Mouse (Mus musculus): ENCODE results near the gene Figla. TPM values are rescaled to one million over a fixed set of nuclear protein-coding genes. Genes with fewer than 3 reads are reported as not detected.
A peak's percentile ranks its signal among the peaks of the same experiment; 100 is the strongest.
"Not testable (repeated sequence)": the region's sequence is repeated elsewhere in the genome, so short reads cannot be mapped to it uniquely, and the experiment has no call there.

Figla gene
- polyA plus RNA-seq, 1 experiment from 2014 or later = not detected

- H3K27ac ChIP-seq = no peak overlapping the region
- H3K9ac ChIP-seq = no peak overlapping the region
- ATAC-seq = no peak
- no peaks in the 10 kb centered on the region for H3K9me3 ChIP-seq (replicated peaks)
- no peak overlapping the region for H3K4me2 ChIP-seq
- WGBS (ENCODE audit: insufficient replicate concordance) = 60% methylated on average over 18 of the region's 18 CpGs
- no peak overlapping the region for H3K4me3 ChIP-seq
- peaks cover 6% of the 10 kb centered on the region; the same call in 1 of the 2 replicates for H3K4me1 ChIP-seq
- H3K36me3 ChIP-seq = no peaks in the 10 kb centered on the region
- peaks cover 12% of the 10 kb centered on the region for H3K27me3 ChIP-seq (replicated peaks)
These were observed 12.5 kb upstream of the Figla start for GRCm38 (mm10) chr6:86003405-86003925.

DNA sequence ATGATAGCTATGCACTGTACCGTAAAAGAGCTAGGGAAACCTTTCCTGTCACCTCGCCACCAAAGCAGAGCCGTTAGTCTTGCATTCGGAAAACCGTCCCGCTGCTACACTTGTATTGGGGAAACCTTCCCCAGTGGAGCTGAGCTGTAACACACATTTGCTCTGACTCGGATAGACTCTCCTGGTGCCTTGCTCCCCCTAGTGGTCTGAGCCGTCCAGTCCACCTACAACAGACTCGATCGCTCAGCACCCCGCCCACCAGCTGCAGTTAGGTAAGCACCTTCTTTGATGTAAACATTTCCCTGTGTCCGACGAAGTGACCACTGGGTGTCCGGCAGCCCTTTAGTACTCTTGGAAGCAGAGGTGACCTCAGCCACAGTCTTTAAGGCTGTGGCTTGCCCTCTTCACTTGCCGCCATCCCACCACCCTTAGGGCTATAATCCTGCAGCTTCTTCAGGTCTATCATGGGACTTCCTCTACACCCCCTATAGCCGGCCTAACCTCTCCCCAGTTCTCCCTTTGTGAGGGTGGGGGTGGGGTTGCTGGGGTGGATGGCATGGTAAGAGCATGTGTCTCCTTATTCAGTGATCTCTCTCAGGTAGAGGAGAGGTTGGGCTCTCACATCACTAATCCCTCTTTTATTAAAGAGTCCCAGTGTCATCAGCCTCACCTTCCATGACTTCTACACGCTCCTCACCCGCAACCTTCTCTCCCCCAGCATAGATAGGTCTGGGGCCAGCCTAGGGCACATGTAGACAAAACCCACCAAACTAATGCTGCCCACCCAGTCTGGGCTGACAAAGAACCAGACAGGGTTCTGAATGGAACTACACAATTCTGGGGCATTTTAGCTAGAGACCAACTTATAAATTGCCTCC lies 11.5 kb upstream of the Figla start:
- Histone ChIP-seq H3K4me1 (peaks cover 6% of the 10 kb centered on the region; the same call in 1 of the 2 replicates), H3K4me2 (peak overlapping the region; percentile 54), H3K27ac (no peak overlapping the region), H3K27me3 (replicated peaks) (peaks cover 16% of the 10 kb centered on the region), H3K9ac (no peak overlapping the region), H3K9me3 (replicated peaks) (no peaks in the 10 kb centered on the region), H3K36me3 (no peaks in the 10 kb centered on the region), H3K4me3 (peak overlapping the region; percentile 25; the same call in 1 of the 2 replicates)
- WGBS (ENCODE audit: insufficient replicate concordance) = 9% methylated on average over 18 of the region's 18 CpGs
- ATAC-seq = peak; percentile 77

- no peaks in the 10 kb centered on the region for H3K9me3 ChIP-seq (replicated peaks)
- ATAC-seq = no peak
- H3K27me3 ChIP-seq (replicated peaks) = peaks cover 30% of the 10 kb centered on the region
- H3K27ac ChIP-seq = no peak overlapping the region
- H3K4me2 ChIP-seq = no peak overlapping the region
- H3K9ac ChIP-seq = no peak overlapping the region
- no peak overlapping the region for H3K4me3 ChIP-seq
- no peaks in the 10 kb centered on the region for H3K36me3 ChIP-seq
- H3K4me1 ChIP-seq = no peaks in the 10 kb centered on the region
- WGBS (ENCODE audit: insufficient replicate concordance) = 24% methylated on average over 4 of the region's 4 CpGs
These were observed 6.0 kb upstream of the Figla start for GRCm38 (mm10) chr6:86009980-86010379.

DNA sequence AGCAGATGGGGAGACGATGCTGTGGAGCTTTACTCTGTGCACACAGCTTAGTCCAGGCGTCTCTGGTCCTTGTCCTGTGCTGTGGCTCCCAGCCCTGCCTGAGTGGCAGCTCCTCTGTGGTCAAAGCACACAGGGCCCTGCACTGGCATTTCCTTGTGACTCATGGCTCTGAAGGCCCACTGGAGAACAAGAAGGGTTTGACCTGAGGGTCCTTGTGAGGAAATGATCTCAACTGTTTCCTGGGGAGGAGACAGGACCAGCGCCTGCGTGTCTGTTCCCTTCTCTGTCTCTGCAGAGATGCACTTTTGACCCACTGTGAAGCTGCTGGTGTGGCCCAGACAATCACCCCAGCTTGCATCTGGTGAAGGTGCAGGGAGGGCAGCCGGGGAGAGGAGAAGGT lies 1.2 kb upstream of the Figla start:
- not testable (repeated sequence) for H3K4me3 ChIP-seq; H3K36me3 ChIP-seq; H3K4me1 ChIP-seq; H3K4me2 ChIP-seq; H3K9me3 ChIP-seq (replicated peaks); H3K9ac ChIP-seq; H3K27ac ChIP-seq
- WGBS (ENCODE audit: insufficient replicate concordance) = 39% methylated on average over 5 of the region's 5 CpGs
- ATAC-seq = peak; percentile 35; the same call in 1 of the 2 replicates
- peaks cover 29% of the 10 kb centered on the region; the same call in 1 of the 2 replicates for H3K27me3 ChIP-seq (replicated peaks)

- 69% methylated on average over 23 of the region's 23 CpGs for WGBS (ENCODE audit: insufficient replicate concordance)
- Histone ChIP-seq H3K36me3 (no peaks in the 10 kb centered on the region), H3K9me3 (replicated peaks) (no peaks in the 10 kb centered on the region), H3K27me3 (replicated peaks) (peaks cover 24% of the 10 kb centered on the region; the same call in 1 of the 2 replicates), H3K4me2 (no peak overlapping the region), H3K4me3 (no peak overlapping the region), H3K27ac (no peak overlapping the region), H3K4me1 (peaks cover 3% of the 10 kb centered on the region; the same call in 1 of the 2 replicates), H3K9ac (no peak overlapping the region)
- ATAC-seq = 0 out of 2 replicates have a peak, but pooled peaks have one; percentile 6
These were observed 901 bp downstream of the Figla start for GRCm38 (mm10) chr6:86016793-86017350.

DNA sequence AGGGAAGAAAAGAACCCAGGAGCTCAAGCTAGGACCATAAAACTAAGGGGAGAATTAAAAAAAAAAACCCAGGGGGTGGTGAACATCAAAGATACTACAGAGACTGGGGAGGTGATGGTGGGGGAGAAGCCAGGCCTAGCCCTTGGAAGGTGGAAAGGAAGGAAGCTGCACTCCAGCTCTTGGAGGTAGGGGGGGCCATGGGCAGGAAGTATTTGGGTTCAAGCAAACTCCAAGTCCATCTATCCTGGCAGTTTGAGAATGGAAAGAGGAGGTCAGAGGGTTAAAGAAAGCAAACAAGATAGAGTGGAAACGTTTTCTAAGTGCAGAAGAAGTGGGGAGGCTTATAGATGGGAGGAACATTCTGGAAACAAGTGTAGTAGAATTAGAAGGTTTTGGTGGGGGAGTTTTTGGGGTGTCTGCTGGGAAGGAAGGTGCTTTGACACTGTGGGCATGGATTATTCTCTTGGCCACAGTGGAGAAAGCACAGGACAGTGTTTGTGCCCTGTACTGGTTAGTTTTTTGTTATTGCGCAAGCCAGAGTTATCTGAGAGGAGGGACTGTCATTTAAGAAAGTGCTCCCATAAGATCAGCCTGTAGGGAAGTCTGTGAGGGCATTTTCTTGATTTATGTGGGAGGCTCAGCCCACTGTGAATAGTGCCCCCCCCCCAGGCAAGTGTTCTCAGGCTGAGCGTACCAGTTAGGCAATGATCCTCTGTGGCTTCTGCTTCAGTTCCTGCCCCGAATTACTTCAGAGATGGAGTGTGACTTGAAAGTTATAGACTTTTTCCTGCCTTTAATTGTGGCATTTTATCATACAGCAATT lies 3.7 kb downstream of the Figla start:
- WGBS (ENCODE audit: insufficient replicate concordance) = 40% methylated on average over 4 of the region's 4 CpGs
- no peak overlapping the region for H3K27ac ChIP-seq
- ATAC-seq = no peak
- H3K36me3 ChIP-seq = no peaks in the 10 kb centered on the region
- H3K4me2 ChIP-seq = no peak overlapping the region
- H3K27me3 ChIP-seq (replicated peaks) = peaks cover 30% of the 10 kb centered on the region
- peaks cover 3% of the 10 kb centered on the region; the same call in 1 of the 2 replicates for H3K4me1 ChIP-seq
- H3K9me3 ChIP-seq (replicated peaks) = no peaks in the 10 kb centered on the region
- H3K9ac ChIP-seq = no peak overlapping the region
- H3K4me3 ChIP-seq = no peak overlapping the region

- peaks cover 3% of the 10 kb centered on the region; the same call in 1 of the 2 replicates for H3K4me1 ChIP-seq
- no peaks in the 10 kb centered on the region for H3K9me3 ChIP-seq (replicated peaks)
- H3K4me3 ChIP-seq = no peak overlapping the region
- H3K9ac ChIP-seq = no peak overlapping the region
- no peak overlapping the region for H3K27ac ChIP-seq
- peaks cover 34% of the 10 kb centered on the region for H3K27me3 ChIP-seq (replicated peaks)
- H3K36me3 ChIP-seq = no peaks in the 10 kb centered on the region
- 16% methylated on average over 3 of the region's 3 CpGs for WGBS (ENCODE audit: insufficient replicate concordance)
- H3K4me2 ChIP-seq = no peak overlapping the region
- ATAC-seq = no peak
These were observed 5.0 kb downstream of the Figla start for GRCm38 (mm10) chr6:86020948-86021347.

GRCm38 (mm10) chr6:86026632-86027292 lies 10.8 kb downstream of the Figla start:
- Histone ChIP-seq H3K27ac (no peak overlapping the region), H3K27me3 (replicated peaks) (peaks cover 82% of the 10 kb centered on the region), H3K4me2 (no peak overlapping the region), H3K36me3 (no peaks in the 10 kb centered on the region), H3K9me3 (replicated peaks) (no peaks in the 10 kb centered on the region), H3K4me3 (no peak overlapping the region), H3K9ac (no peak overlapping the region), H3K4me1 (peaks cover 6% of the 10 kb centered on the region; the same call in 1 of the 2 replicates)
- 59% methylated on average over 8 of the region's 8 CpGs for WGBS (ENCODE audit: insufficient replicate concordance)
- no peak for ATAC-seq

DNA sequence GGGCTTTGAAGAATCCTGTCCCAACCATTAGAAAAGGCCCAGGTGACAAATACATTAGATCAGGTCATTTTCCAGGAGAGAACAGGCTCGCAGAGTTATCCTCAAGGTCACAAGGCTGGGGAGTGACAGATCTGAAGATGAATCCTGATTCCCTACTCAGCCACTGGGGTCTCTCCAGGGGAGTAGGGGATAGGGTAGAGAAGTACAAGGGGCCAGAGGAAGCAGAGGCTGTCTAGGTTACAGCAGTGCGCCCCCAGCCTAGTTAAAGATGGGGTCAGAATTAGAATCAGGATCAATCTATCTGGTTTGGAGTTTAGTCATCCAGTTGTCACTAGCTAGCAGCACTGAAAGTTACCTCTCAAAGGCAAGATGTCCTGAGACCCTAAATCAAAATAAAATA lies 12.2 kb downstream of the Figla start:
- no peak for ATAC-seq

GRCm38 (mm10) chr6:86028601-86029322 lies 12.8 kb downstream of the Figla start, which contains the start of gene Add2:
TSS of gene Add2 (plus strand) at chr6:86028681.
- Histone ChIP-seq H3K4me1 (peaks cover 6% of the 10 kb centered on the region; the same call in 1 of the 2 replicates), H3K36me3 (no peaks in the 10 kb centered on the region), H3K4me3 (peak within 1 kb of the TSS; percentile 42), H3K27me3 (replicated peaks) (peaks cover 78% of the 10 kb centered on the region), H3K9me3 (replicated peaks) (no peaks in the 10 kb centered on the region), H3K4me2 (peak within 1 kb of the TSS; percentile 64), H3K9ac (0 out of 2 replicates have a peak within 1 kb of the TSS, but pooled peaks have one; percentile 14), H3K27ac (no peak within 1 kb of the TSS)
- ATAC-seq = no peak
- WGBS (ENCODE audit: insufficient replicate concordance) = 4% methylated on average over 56 of the region's 56 CpGs

More for the DNA sequence above, 12.2 kb downstream of the Figla start:
- peaks cover 82% of the 10 kb centered on the region for H3K27me3 ChIP-seq (replicated peaks)
- no peak overlapping the region for H3K9ac ChIP-seq
- H3K4me2 ChIP-seq = peak overlapping the region; percentile 64; the same call in 1 of the 2 replicates
- H3K9me3 ChIP-seq (replicated peaks) = no peaks in the 10 kb centered on the region
- 49% methylated on average over 2 of the region's 2 CpGs for WGBS (ENCODE audit: insufficient replicate concordance)
- peaks cover 6% of the 10 kb centered on the region; the same call in 1 of the 2 replicates for H3K4me1 ChIP-seq
- no peak overlapping the region for H3K27ac ChIP-seq
- no peaks in the 10 kb centered on the region for H3K36me3 ChIP-seq
- no peak overlapping the region for H3K4me3 ChIP-seq
